Mouse (Mus musculus) erythroblast, embryonic 14.5 days (primary cell): ENCODE measurements around the gene Glrp1. TPM values are rescaled to one million over a fixed set of nuclear protein-coding genes. Genes with fewer than 3 reads are reported as not detected.

Experiments used
- H3K27me3 ChIP-seq: 2 replicates; pipeline ENCODE4 v1.6.1; 2012; ENCODE audit warnings: inconsistent platforms; ENCODE audit not compliant: control insufficient read depth
- H3K36me3 ChIP-seq: 2 replicates; pipeline ENCODE4 v1.6.1; 2012; ENCODE audit warnings: mild to moderate bottlenecking, inconsistent platforms; ENCODE audit not compliant: control insufficient read depth
- H3K4me1 ChIP-seq: 2 replicates; pipeline ENCODE4 v1.6.1; 2012; ENCODE audit warnings: inconsistent platforms; ENCODE audit not compliant: control insufficient read depth
- H3K4me3 ChIP-seq: replicated peaks from 2 replicates; pipeline ENCODE3; 2012; ENCODE audit warnings: moderate library complexity, mild to moderate bottlenecking, inconsistent platforms
- H3K9me3 ChIP-seq: 2 replicates; pipeline ENCODE4 v1.6.1; 2012; ENCODE audit warnings: low read length, inconsistent platforms, mixed read lengths; ENCODE audit not compliant: control insufficient read depth
- GATA1 ChIP-seq: IDR thresholded peaks from 2 replicates; pipeline ENCODE4 v1.6.1; 2012; ENCODE audit warnings: low read length, inconsistent platforms, mixed read lengths
- TAL1 ChIP-seq: IDR thresholded peaks from 3 replicates; pipeline ENCODE4 v1.6.1; 2012; ENCODE audit warnings: low read length, inconsistent platforms, mixed read lengths
- polyA plus RNA-seq: library from polyadenylated mRNA; stranded (reverse); fragments of >175 nt; gene quantifications from 2 replicates; pipeline ENCODE4 v1.2.3, GENCODE M21; 2012

Gene Glrp1
- polyA plus RNA-seq, 1 experiment, result not detected

DNA sequence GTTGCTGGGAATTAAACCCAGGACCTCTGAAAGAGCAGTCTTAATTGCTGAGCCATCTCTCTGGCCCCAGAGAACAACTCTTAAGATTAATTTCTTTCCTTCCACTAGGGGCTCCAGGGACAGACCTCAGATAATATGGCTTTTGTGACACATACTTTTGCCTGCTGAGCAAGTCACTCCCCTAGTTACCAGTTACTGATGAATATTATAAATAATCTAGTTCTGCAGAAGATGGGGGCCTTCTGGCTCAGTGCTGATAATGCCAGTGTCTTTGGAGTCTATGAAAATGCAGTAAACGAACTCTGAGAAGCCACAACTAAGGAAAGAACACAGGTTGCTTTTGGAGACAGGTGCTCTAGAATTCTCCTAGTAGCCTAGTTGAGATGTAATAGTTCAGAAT is 26.4 kb upstream of the Glrp1 start:
- TF ChIP-seq TAL1, result no peak
- no peak for TF ChIP-seq GATA1
- Histone ChIP-seq H3K4me1 (peaks cover 10% of the 10 kb centered on the region; the same call in 1 of the 2 replicates), H3K4me3 (no peak overlapping the region), H3K9me3 (no peaks in the 10 kb centered on the region), H3K36me3 (no peaks in the 10 kb centered on the region), H3K27me3 (peaks cover 5% of the 10 kb centered on the region)

DNA sequence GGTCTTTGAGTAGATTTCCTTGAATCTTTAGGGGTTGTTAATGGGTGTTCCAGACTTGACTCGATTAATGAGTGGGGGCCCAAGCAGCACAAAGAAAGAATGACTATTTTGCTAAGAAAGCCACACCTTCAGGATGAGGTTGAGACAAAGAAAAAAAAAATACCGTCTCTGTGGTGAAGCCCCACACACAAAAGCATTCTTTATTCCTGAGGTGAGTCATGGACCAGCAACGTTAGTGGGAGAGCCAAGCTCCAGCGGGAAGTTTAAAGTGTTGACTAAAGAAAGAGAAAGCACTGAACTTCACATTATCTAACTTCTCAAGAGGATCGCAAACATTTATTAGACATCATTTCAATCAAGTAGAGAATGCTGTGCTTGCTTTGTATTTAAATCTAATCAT is 24.2 kb upstream of the Glrp1 start:
- Histone ChIP-seq H3K9me3 (peaks cover 2% of the 10 kb centered on the region), H3K36me3 (no peaks in the 10 kb centered on the region), H3K27me3 (peaks cover 4% of the 10 kb centered on the region), H3K4me3 (no peak overlapping the region), H3K4me1 (peaks cover 10% of the 10 kb centered on the region; the same call in 1 of the 2 replicates)
- no peak for TF ChIP-seq GATA1

DNA sequence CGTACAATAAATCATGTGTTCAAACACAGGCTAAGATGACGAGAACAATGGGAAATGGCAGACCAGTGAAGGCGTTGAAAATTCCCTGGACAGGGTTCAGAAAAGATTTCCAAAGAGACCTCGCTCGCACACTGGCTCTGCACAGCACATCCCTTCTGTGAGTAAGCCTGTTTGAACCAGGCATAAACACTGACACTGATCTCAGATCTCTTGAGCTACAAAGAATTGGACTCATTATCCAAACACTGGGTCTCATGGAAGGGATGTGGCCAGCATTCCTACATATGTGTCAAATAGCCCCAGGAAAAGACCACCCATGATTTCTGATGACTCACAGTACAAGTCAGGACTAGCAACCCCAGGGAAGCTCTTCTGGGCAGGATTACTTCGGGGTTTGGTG is 16.3 kb upstream of the Glrp1 start:
- TF ChIP-seq GATA1 (no peak), TAL1 (no peak)
- Histone ChIP-seq H3K4me3 (no peak overlapping the region), H3K9me3 (peaks cover 5% of the 10 kb centered on the region), H3K36me3 (no peaks in the 10 kb centered on the region), H3K27me3 (peaks cover 12% of the 10 kb centered on the region), H3K4me1 (no peaks in the 10 kb centered on the region)

DNA sequence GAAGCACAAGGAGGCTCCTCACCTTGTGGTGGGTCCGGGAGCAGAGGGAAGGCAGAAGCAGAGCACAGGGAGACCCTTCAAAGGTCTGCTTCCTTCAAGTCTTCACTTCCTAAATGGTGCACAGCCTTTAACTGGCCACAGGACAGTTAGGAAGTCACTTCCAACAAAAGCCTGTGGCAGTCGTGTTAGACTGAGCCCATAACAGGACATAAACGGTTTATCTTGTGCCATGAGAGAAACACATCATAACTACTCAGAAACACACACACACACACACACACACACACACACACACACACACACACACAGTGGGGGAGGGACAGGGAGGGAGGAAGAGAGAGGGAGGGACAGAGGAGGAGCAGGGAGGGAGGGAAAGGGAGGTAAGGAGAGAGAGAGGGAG is 15.8 kb upstream of the Glrp1 start:
- peaks cover 5% of the 10 kb centered on the region for H3K9me3 ChIP-seq
- no peak overlapping the region for H3K4me3 ChIP-seq
- TF ChIP-seq GATA1 (no peak), TAL1 (no peak)
- H3K27me3 ChIP-seq, result peaks cover 14% of the 10 kb centered on the region
- no peaks in the 10 kb centered on the region for H3K4me1 ChIP-seq
- no peaks in the 10 kb centered on the region for H3K36me3 ChIP-seq

DNA sequence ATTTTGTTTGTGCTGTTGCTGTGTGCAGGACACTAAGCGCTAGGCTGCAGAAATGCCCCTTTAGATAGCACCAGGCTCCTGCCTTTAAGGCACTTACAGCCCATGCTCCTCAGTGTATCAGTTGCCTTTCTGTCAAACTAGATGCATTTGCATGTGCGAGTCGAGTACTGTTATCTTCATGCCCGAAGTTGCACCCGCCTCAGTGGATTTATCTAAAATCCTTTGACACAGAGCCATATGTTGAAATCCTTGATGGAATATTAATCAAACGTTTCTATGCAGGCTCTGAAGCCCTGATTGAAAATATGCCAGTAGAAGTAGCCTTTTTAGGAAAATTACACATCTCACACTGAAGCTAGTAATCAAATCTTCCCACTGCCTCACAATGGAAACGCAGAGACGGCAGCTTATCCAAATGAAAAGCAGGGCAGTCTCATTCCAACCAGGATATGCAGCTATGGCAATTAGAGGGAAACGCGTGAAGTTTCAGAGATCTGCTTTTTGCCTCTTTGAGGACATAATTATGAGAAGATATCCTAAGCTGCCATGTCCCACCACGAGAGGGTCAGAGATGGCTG is 11.4 kb upstream of the Glrp1 start:
- no peaks in the 10 kb centered on the region for H3K9me3 ChIP-seq
- H3K36me3 ChIP-seq, result no peaks in the 10 kb centered on the region
- H3K4me3 ChIP-seq, result no peak overlapping the region
- H3K27me3 ChIP-seq, result peaks cover 21% of the 10 kb centered on the region
- TF ChIP-seq TAL1 (no peak), GATA1 (no peak)
- no peaks in the 10 kb centered on the region for H3K4me1 ChIP-seq

DNA sequence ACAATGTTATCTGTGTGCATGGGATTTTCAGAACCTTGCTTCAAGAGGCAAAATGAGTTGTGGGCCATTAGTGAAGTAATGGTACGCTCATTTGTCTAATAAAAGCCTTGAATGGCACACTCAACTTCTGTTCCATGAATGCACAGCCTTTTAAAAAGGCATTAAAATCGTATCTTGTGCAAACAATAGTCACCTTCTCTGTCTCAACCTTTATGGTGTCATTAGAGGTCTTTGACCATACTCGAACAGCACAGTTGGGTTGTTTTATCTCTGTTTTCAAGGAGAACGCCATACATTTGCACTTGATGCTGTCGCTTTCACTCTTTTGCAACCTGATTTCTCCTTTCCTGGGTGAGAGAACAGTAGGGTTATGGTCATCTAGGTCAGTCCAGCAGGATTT is 3.7 kb upstream of the Glrp1 start:
- Histone ChIP-seq H3K27me3 (peaks cover 10% of the 10 kb centered on the region), H3K4me3 (no peak overlapping the region), H3K4me1 (no peaks in the 10 kb centered on the region), H3K9me3 (no peaks in the 10 kb centered on the region), H3K36me3 (no peaks in the 10 kb centered on the region)
- TF ChIP-seq TAL1, result no peak
- no peak for TF ChIP-seq GATA1

DNA sequence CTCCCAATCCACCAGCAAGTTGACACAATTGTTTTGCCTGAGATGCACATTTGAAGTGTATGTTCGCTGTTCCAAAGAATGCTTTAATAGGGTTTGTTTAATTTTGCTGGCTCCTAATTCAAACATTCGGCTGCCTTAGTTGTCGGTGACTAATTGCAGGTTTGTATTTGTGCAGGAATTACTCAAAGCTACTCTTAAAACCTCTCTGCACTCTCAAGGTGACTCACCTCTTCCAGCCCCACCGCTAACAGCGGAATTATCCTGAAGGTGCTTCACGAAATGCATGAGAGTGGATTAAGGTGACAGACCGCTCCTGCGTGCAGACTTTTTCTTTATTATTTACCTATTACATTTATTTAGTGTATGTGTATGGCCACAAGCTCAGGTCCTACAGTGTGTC is 2.0 kb downstream of the Glrp1 start:
- Histone ChIP-seq H3K9me3 (no peaks in the 10 kb centered on the region), H3K27me3 (0 out of 2 replicates have a peak, but pooled peaks cover 2% of the 10 kb centered on the region), H3K4me1 (peaks cover 14% of the 10 kb centered on the region), H3K36me3 (no peaks in the 10 kb centered on the region), H3K4me3 (no peak overlapping the region)
- TF ChIP-seq TAL1, result no peak
- TF ChIP-seq GATA1, result no peak

DNA sequence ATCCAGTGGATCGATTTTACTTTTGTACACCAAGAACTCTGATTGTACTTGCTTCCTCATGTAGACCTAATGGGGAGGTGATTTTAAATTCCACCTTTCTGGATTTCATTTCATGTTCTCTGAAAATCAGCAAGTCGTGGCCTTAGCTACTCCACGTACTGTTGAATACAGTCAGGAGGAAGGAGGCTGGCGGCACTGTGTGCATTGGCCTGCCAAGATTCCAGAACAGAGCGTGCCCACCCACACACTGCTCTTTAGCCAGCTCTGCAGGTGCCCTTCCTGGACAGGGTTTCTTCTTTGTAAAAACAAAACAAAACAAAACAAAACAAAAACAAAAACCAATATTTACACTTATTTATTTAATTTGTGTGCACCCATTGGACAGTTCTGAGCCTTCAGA is 2.7 kb downstream of the Glrp1 start:
- Histone ChIP-seq H3K9me3 (no peaks in the 10 kb centered on the region), H3K4me3 (no peak overlapping the region), H3K27me3 (0 out of 2 replicates have a peak, but pooled peaks cover 2% of the 10 kb centered on the region), H3K36me3 (no peaks in the 10 kb centered on the region), H3K4me1 (peaks cover 14% of the 10 kb centered on the region)
- TF ChIP-seq TAL1 (no peak), GATA1 (no peak)

DNA sequence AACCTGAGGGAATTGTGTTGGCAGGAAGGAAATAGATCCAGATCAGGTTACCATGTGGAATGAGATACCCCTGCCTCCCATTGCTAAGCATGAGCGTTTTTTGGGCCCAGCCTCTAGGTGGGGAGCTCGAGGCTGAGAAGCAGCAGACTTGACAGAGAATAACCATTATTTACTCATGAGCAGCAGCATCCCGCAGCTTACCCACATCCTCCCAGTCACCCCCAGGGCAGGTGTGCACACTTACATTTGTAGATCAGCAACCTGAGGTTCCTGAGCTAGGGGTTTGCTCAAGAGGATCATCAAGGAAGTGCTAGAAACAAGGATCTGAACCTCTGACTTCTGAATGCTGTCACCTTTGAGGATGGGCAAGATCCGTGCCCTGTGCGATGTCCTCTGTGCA is 3.5 kb downstream of the Glrp1 start:
- Histone ChIP-seq H3K36me3 (no peaks in the 10 kb centered on the region), H3K9me3 (no peaks in the 10 kb centered on the region), H3K4me3 (no peak overlapping the region), H3K4me1 (peaks cover 14% of the 10 kb centered on the region), H3K27me3 (peaks cover 2% of the 10 kb centered on the region; the same call in 1 of the 2 replicates)
- TF ChIP-seq TAL1, result no peak
- TF ChIP-seq GATA1, result no peak

DNA sequence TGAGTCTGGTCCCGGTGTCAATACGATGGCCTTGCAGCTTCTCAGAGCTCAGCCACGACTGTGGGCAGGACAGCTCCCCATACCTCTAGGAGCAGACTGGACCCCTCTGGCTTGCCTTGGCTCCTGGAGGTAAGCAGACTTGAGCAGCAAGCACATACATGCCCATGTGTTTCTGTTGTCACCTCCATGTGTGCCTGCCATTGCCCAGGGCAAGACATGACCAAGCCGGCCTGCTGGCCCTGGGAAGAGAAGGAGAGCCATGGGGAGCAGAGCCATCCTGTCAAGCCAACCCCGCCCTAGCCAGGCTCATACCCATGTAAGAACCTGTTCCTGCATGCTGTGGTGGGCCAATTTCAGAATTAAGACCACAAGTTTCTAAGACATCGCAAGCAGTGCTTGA is 4.2 kb downstream of the Glrp1 start:
- no peaks in the 10 kb centered on the region for H3K9me3 ChIP-seq
- no peak for TF ChIP-seq GATA1
- no peak for TF ChIP-seq TAL1
- H3K36me3 ChIP-seq, result no peaks in the 10 kb centered on the region
- no peak overlapping the region for H3K4me3 ChIP-seq
- H3K27me3 ChIP-seq, result peaks cover 2% of the 10 kb centered on the region; the same call in 1 of the 2 replicates
- peaks cover 14% of the 10 kb centered on the region for H3K4me1 ChIP-seq
